Mouse (Mus musculus): ENCODE results near the gene Atxn1. TPM values are rescaled to one million over a fixed set of nuclear protein-coding genes. Genes with fewer than 3 reads are reported as not detected.
A peak's percentile ranks its signal among the peaks of the same experiment; 100 is the strongest.

Gene Atxn1
- total RNA-seq, 2 experiments from 2014 or later, result 43.3 to 46.1 TPM

- intact Hi-C loops (cut with DNase I), result loop anchor here (2.0 to 10.0 kb wide), 4 partner anchors 120 to 592 kb away; no protein-coding TSS in a partner anchor
- DNase-seq, result peak; percentile 76 to 83
Measured at GRCm38 (mm10) chr13:45572768-45573167, 392.0 kb downstream of the Atxn1 start.

DNA sequence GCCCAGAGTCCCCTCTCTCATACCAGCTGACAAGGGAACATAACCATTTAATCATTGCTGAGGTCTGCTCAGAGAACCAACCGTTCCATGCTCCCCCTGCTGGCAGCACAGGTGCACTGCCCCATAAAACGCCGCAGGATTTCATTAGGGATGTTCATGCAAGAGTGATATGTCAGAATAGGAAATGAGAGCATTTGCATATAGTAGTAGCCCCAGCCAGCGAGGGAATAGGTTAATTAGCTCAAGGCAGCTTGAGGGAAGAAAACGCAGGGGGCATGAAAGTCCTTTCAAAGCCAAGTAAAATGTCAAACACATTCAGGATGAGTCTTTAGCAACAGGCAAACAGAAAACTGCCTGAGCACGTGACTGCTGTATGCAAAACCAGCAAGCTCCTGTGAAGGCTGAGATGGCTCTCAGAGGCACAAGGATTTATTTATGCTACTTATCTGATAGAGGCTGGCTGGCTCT is 393.0 kb downstream of the Atxn1 start:
- intact Hi-C loops (cut with DNase I), result loop anchor here (1.0 to 10.0 kb wide), 5 partner anchors 33 to 593 kb away; no protein-coding TSS in a partner anchor

DNA sequence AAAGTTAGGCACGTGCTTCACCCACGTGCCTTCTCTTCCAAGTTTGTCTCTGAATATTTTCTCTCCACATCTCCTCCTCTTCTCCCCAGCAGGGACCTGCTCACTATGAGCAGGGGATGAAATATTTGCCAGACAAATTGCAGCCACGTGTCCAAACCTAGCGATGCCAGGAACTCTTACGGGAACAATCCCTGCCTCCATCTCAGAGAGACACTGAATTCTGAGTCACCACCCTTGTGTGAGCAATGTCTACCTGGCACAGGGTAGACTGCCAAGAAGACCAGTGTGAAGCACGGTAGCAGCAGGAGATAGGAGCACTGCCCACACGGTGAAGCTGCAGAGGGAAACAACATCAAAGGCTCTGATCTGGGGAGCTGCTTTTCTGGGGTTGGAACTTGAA is 394.9 kb downstream of the Atxn1 start:
- no peak for DNase-seq
- intact Hi-C loops (cut with DNase I), result loop anchor here (5.0 to 10.0 kb wide), 3 partner anchors 122 to 595 kb away; no protein-coding TSS in a partner anchor

More for the DNA sequence above, 393.0 kb downstream of the Atxn1 start:
- DNase-seq, result peak; percentile 82 to 88

GRCm38 (mm10) chr13:45564946-45565345 is 399.9 kb downstream of the Atxn1 start:
- intact Hi-C loops (cut with DNase I), result no loop called here
- DNase-seq, result no peak

DNA sequence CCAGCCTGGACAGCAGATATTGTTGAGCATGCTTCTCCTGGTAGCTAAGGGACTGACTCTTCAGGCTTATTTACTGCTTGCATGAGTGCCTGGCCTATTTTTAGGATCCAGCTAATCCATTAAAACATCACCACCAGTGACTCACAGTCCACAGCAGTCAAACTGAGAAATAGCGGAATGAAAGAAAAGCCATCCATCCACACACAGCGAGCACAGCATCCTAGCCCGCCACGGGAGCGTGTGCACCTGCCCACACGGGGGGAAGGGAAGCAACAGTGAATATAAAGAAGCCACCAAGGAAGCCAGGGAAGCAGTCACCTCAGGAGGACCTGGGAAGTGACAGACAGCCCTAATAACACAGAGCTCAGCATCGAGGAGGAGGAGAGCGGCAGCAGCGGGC is 402.8 kb downstream of the Atxn1 start:
- intact Hi-C loops (cut with DNase I), result no loop called here
- DNase-seq, result no peak

GRCm38 (mm10) chr13:45560543-45560942 is 404.3 kb downstream of the Atxn1 start:
- intact Hi-C loops (cut with DNase I), result no loop called here

DNA sequence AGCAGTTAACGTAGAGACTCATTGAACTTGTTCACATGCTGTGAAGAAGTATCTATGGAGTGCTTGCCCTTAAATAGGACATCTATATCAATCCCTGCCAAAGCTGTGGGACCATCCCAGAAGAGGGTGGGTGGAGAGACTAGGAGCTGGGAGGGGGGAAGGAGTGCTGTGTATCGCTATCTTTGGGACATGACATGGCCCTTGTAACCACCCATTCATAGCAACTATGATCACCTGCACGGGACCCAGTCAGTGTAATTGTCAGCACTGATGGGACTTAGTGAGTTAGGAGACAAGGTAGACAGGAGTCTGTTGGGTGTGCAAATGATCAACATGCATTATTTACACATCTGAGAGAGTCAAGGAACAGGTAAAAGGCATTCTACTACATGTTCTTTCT is 405.6 kb downstream of the Atxn1 start:
- intact Hi-C loops (cut with DNase I), result no loop called here
- no peak for DNase-seq

More at GRCm38 (mm10) chr13:45560543-45560942, 404.3 kb downstream of the Atxn1 start:
- DNase-seq, result peak in 1 of 2 experiments; percentile 34

- intact Hi-C loops (cut with DNase I), result no loop called here
- no peak for DNase-seq
Measured at GRCm38 (mm10) chr13:45558367-45558766, 406.4 kb downstream of the Atxn1 start.

DNA sequence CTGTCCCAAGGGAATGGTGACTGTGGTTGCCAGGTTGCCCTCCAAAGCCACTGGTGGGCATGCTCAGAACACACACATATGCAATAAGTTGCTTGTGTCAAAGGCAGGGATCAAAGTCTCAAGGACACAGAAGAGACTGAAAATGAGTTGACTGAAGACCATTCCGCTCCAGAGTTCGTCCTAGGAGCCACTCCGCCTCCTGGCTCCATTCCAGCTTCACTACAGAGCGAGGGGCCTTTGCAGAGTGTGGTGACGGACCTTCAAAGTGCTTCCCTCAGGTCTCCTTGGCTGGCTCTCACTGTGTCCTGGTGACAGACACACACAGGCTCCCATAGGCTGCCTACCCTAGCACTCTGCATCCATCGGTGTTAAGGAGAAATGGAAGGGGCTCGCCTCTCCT is 411.1 kb downstream of the Atxn1 start:
- intact Hi-C loops (cut with DNase I), result no loop called here
- no peak for DNase-seq

DNA sequence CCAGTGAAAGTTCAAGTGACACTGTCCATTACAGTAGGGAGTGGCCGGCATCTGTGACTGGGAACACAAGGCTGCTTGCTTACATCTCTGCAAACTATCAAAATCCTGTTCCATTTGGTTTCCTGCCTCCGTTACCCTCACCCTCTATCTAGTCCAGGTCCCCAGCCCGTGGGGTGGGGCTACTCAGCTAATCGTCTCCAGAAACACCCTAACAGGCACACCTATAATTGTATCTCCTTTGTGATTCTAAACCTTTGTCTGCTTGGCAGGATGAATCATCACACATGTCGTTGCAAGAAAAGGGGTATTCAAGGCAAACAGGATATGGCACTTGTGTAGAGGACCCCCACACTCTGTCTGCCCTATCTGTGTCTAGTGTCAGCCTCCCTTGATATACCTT is 417.3 kb downstream of the Atxn1 start:
- intact Hi-C loops (cut with DNase I), result no loop called here
- no peak for DNase-seq

DNA sequence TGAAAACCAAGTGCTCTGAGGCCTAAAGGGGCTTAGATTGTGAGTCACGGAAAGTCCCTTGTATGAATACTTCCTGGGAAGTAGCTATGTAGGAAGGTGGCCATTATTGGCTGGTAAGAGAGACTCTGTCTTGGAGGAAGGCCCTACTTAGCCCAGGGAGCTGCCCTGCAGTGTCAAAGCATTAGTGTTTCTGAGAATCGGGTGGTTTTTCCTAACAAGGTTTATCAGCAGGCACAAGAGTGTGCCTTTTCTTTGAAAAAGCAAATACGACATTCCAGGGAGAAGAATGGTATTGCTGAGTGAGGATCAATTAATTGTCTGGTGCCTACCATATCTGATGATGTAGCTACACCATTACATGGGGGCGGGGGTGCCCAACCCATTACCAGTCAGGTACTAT is 417.9 kb downstream of the Atxn1 start:
- intact Hi-C loops (cut with DNase I), result no loop called here
- DNase-seq, result no peak

DNA sequence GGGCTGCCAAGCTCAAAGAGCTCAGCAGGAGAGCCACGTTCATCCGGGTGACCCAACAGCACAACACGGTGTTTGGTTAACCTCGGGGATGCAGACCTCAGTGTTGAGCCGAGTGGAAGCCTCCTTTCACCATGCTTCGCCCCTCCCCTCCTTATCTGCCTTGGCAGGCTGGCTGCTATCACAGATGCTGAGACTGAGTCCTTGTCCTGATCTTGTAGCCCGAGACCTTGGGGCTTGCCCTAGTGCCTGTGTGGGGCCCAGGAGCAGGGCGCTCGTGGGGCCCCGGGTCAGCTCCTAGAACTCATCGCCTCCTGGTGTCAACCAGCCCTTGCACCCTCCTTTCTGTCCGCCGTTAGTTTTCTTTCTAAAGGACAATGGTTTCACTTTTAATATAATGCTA is 418.8 kb downstream of the Atxn1 start:
- intact Hi-C loops (cut with DNase I), result no loop called here
- no peak for DNase-seq

DNA sequence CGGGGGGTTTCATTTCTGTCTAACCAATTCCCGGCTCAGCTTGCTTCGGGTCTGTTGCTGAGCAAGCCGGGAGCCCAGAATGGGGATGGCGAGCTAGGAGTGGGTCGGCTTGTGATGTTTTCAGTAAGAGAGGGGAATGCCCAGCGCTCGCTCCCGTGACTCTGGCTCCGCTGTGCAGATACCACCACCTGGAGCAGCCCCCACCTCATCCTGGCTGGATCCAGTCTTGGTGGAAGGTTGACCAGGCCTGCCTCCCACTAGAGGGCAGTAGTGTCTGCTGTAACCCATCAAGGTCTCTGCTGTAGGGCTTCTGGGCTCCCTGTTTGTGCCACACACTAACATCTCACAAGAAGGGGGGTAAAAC is 425.6 kb downstream of the Atxn1 start:
- peak; percentile 78 to 88 for DNase-seq
- intact Hi-C loops (cut with DNase I), result loop anchor here (1.0 kb wide), 1 partner anchor 32 kb away; no protein-coding TSS in a partner anchor

- intact Hi-C loops (cut with DNase I), result loop anchor here (1.0 kb wide), 1 partner anchor 33 kb away; no protein-coding TSS in a partner anchor
- peak; percentile 62 to 76 for DNase-seq
Measured at GRCm38 (mm10) chr13:45538532-45539204, 426.1 kb downstream of the Atxn1 start.

- no peak for DNase-seq
- intact Hi-C loops (cut with DNase I), result no loop called here
Measured at GRCm38 (mm10) chr13:45538091-45538490, 426.7 kb downstream of the Atxn1 start.

DNA sequence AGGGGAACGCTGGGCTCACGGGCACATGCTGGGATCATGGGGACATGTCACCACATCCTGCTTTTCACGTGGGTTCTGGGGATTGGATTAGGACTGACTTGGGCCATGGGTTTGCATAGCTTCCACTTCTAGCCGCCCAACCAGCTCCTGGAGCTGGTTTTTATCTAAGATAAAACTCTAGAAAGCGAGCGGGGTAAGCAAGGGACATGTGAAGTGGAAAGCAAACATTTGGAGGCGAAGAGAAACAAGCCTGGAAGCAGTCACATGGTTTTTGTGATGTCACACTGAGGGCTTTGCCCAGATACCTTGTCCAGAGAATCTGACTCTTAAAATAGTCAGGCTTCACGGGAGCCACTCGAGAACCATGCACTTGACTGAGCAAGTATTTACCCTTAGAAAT is 427.7 kb downstream of the Atxn1 start:
- intact Hi-C loops (cut with DNase I), result no loop called here
- DNase-seq, result peak; percentile 26 to 64

DNA sequence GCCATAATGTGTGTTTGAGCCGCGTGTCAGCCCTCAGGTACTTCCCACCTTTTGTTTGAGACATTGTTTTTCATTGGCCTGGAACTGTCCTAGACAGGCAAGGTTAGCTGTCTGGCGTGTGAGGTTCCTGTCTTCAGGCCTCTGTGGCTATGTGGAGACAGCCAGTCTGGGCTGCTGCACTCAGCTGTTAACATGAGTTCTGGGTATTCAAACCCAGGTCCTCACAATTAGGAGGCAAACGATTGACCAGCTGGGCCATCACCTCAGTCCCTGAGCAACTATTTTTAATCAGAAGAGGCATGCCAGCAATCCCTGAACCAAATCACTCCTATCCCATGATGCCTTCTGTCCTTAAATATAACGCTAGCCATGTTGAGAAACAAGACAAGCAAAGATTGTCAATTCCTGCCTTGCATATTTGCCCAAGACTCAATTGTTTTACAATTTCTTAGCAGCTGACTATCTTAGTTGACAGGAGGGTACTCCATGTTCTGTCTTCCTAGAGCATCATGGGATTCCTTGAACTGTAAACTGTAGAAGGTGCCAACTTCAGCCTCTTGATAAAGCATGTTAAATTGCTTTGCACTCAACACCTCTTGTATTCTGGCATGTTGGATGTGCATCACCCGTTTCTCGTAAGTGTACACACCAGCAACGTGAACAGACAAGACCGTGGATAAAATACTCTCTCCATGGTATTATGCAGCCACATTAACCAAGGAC is 428.9 kb downstream of the Atxn1 start:
- DNase-seq, result no peak
- intact Hi-C loops (cut with DNase I), result no loop called here

GRCm38 (mm10) chr13:45530754-45531153 is 434.1 kb downstream of the Atxn1 start:
- no peak for DNase-seq
- intact Hi-C loops (cut with DNase I), result no loop called here

DNA sequence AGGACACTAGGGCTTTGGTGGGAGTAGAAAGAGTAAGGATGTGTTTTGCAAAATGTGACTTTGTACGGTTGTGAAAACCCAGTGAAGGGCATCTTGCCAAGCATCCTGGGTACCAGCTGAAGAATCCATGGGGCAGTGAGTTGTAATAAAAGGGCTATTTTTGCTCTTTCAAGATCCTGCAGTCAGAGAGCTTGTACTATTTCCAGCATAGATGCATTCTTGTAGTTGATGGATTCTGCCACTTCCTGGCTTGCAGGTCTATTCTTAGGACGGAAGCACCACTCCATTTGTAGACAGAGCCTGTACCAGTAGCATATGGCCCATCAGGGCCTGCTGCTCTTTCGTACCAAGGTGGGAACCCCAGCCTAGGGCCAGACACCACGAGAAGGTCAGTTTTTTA is 436.0 kb downstream of the Atxn1 start:
- intact Hi-C loops (cut with DNase I), result no loop called here
- no peak for DNase-seq

DNA sequence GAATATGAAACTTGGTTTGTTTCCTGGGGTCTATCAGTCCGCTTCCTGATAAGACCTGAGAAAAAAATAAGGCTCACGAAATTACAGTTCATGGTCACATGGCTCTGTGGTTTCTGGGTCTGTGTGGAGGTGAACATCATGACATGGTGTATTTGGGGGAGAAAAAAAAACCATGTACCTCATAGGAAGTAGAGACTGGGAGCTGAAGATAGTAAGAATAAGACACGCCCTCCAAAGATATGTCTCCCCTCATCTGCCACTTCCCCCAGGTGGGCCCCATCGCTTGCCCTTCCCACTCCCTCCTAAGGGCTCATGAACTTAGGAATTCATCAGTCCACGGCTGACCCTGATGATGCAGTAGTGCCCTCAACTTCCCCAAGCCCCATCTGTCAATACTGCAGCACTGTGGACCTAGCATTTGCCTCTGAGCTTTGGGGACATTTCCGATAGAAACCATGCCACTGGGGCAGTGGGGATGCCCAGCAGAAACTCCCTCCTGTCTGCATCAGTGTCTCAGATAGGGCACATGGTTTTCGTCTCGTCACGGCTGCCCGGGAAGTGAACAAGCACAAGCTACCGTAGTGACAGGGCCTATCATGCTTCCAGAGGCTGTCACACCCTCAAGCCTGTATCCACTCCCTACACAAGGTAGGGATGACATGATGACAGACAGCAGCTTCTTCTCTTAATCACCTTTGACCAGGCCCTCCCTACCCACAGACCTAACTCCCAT is 437.4 kb downstream of the Atxn1 start:
- intact Hi-C loops (cut with DNase I), result no loop called here
- no peak for DNase-seq

GRCm38 (mm10) chr13:45526230-45526629 is 438.6 kb downstream of the Atxn1 start:
- intact Hi-C loops (cut with DNase I), result no loop called here
- no peak for DNase-seq
